Mouse (Mus musculus) liver, postnatal 0 days (tissue): Measurements from ENCODE around the gene Rnf166. TPM values are rescaled to one million over a fixed set of nuclear protein-coding genes. Genes with fewer than 3 reads are reported as not detected.

ENCODE experiments used
- ATAC-seq: fragments of 200-750 bp; cut with Nextera tagmentation; 2 replicates; pipeline ENCODE4 v1.8.0; 2017; ENCODE audit warnings: mild to moderate bottlenecking, moderate library complexity
- DNase-seq: peaks from one replicate; pipeline ENCODE4 v3.0.0-alpha.2; 2016
- H3K27ac ChIP-seq: fragments of 300-500 bp; sonication (generic); 2 replicates; pipeline ENCODE4 v1.5.1; 2014; ENCODE audit warnings: antibody characterized with exemption, moderate library complexity, mild to moderate bottlenecking, low read depth
- H3K27me3 ChIP-seq: fragments of 300-500 bp; sonication (generic); 2 replicates; pipeline ENCODE4 v1.6.1; 2014; ENCODE audit warnings: low read length, control low read depth, mixed read lengths; ENCODE audit not compliant: insufficient read depth
- H3K36me3 ChIP-seq: fragments of 300-500 bp; sonication (generic); replicated peaks from 2 replicates; pipeline ENCODE4 v1.6.1; 2014; ENCODE audit warnings: mild to moderate bottlenecking, control low read depth, low read length, moderate library complexity, mixed read lengths; ENCODE audit not compliant: insufficient read depth
- H3K4me1 ChIP-seq: fragments of 300-500 bp; sonication (generic); 2 replicates; pipeline ENCODE4 v1.6.1; 2014; ENCODE audit warnings: antibody characterized with exemption, mild to moderate bottlenecking, control low read depth; ENCODE audit not compliant: insufficient read depth
- H3K4me2 ChIP-seq: fragments of 300-500 bp; sonication (generic); 2 replicates; pipeline ENCODE4 v1.6.1; 2014; ENCODE audit warnings: low read depth, mild to moderate bottlenecking, low read length, moderate library complexity, mixed read lengths
- H3K4me3 ChIP-seq: fragments of 300-500 bp; sonication (generic); 2 replicates; pipeline ENCODE4 v1.5.1; 2014; ENCODE audit warnings: low read depth, low read length
- H3K9ac ChIP-seq: fragments of 300-500 bp; sonication (generic); replicated peaks from 2 replicates; pipeline ENCODE4 v1.6.1; 2014; ENCODE audit warnings: mild to moderate bottlenecking, moderate library complexity
- H3K9me3 ChIP-seq: fragments of 300-500 bp; sonication (generic); 2 replicates; pipeline ENCODE4 v1.6.1; 2016; ENCODE audit warnings: mild to moderate bottlenecking, control low read depth, low read length, mixed read lengths
- CTCF ChIP-seq: sonication (generic); IDR thresholded peaks from 2 replicates; pipeline ENCODE4 v1.5.1; 2016; ENCODE audit warnings: antibody characterized with exemption, low read depth
- EP300 ChIP-seq: IDR thresholded peaks from 2 replicates; pipeline ENCODE4 v1.6.1; 2016; ENCODE audit warnings: antibody characterized with exemption, low read depth, mild to moderate bottlenecking
- WGBS: fragments of 180-500 bp; shearing (Covaris S2); extraction: QIAGEN DNeasy Blood & Tissue Kit; methylation state at CpG from one replicate; pipeline ENCODE4 v1.1.7; 2014; ENCODE audit not compliant: insufficient replicate concordance; 5-methylcytosine and 5-hydroxymethylcytosine counted together
- polyA plus RNA-seq: library from polyadenylated mRNA; unstranded; fragments of >200 nt; fragmentation: Nextera tagmentation; extraction: Ambion mirVana; gene quantifications from 2 replicates; pipeline ENCODE4 v1.2.1, GENCODE M21; 2015

The Rnf166 gene
- polyA plus RNA-seq, 1 experiment from 2014 or later, result 18.9 TPM

DNA sequence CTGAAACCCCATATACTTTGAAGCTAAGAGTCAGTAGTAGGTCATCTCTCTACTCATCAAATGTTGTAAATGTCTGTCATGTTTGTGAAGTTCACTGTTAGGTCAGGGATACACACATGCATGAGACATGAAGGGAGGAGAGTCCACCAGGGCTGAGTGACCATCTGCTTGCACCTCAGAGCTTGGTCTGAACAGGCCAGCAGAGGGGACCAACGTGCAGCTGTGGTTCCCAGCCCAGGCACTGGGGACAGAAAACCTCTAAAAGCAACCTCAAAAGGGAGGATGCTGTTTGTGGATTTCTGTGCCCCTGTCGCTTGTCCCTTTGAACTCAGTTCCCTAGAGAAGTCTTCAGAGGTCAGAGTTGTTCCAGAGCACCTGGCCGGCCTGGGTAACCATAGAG lies 30.7 kb downstream of the Rnf166 start:
- Histone ChIP-seq H3K4me1 (peaks cover 29% of the 10 kb centered on the region), H3K9ac (no peak overlapping the region), H3K27ac (peak overlapping the region; percentile 89; the same call in 1 of the 2 replicates), H3K27me3 (no peaks in the 10 kb centered on the region), H3K36me3 (no peaks in the 10 kb centered on the region), H3K9me3 (no peaks in the 10 kb centered on the region), H3K4me3 (no peak overlapping the region), H3K4me2 (peak overlapping the region; percentile 100)
- ATAC-seq, result no peak
- no peak for DNase-seq
- TF ChIP-seq CTCF (peak; percentile 53), EP300 (no peak)
- WGBS, result 42% methylated on average over 3 of the region's 3 CpGs

DNA sequence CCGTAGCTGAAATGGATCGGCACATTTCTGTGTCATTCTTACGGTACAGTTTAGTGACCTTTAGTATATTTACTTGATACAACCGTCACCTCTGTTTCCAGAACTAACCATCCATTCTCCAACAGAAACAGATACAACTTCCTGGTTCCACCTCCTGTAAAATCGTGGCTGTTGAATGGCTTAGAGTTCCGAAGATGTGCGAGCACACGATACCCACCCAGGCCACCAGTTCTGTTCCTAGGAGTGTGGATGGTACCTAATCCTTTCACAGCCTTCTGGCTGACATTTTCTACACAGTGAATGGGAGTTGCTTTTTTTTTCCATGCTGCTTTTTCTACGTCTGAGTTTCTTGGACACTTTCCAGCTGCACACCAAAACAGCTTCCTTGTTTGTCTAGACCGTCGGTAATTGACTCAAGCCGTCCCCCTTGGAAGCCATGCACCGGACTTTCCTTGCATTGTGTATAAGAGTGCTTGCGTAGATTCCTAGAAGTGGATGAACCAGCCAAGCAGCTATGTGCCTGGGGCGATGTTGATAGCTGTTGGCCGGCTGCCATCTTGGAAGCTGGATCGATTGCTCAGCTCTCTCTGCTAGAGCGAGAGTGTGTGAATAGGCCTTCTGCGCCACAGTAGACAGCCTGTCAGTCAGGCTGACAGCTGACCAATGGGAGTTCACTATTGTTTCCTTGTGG lies 31.7 kb downstream of the Rnf166 start:
- WGBS, result 5% methylated on average over 19 of the region's 19 CpGs
- Histone ChIP-seq H3K4me1 (peaks cover 29% of the 10 kb centered on the region), H3K36me3 (peaks cover 9% of the 10 kb centered on the region; the same call in 1 of the 2 replicates), H3K9ac (peak overlapping the region; percentile 69), H3K4me2 (peak overlapping the region; percentile 100), H3K9me3 (no peaks in the 10 kb centered on the region), H3K27me3 (no peaks in the 10 kb centered on the region), H3K27ac (peak overlapping the region; percentile 89), H3K4me3 (peak overlapping the region; percentile 70)
- peak; percentile 61 for TF ChIP-seq EP300
- no peak for TF ChIP-seq CTCF
- ATAC-seq, result peak; percentile 55
- peak; percentile 90 for DNase-seq

DNA sequence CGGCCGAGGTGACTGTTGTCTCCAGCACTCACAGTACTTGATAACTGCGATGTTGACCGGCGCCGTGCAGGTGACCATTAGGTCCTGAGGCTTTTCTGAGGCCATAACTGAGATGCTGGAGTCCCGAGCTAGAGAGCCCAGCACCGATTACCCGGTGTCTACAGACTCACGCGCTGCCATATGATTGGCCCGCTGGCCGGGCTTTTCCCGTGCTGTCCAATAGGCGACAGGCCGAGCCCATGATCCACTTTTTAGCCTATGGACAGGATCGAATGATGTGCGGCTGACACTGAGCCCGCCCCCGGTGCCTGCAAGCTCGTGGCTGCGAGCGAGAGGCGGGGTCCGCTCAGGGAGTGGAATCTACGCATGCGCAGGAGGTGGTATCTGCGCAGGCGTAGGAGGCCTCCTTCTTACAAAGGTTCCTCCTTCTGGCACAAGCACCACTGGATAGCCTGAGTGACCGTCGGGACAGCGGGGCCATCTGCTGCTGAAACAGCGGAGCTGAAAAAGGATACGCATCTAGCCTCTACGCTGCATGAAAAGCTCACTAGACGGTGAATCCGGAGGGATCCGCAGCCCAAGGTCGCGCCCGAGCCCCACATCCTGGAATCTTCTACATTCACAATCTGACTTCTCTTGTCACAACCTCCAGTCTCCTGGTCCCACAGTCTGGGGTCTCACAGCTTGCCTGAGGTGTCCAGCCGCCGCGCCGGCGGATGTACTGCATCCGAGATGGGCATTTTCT lies 32.4 kb downstream of the Rnf166 start, which contains the start of gene Mvd:
Mvd (minus strand) TSS at position 161 of the 745 bp plus-strand sequence.
- under 1% methylated on average over 47 of the region's 47 CpGs for WGBS
- Histone ChIP-seq H3K9ac (peak within 1 kb of the TSS; percentile 73), H3K27ac (peak within 1 kb of the TSS; percentile 89), H3K9me3 (no peaks in the 10 kb centered on the region), H3K4me2 (peak within 1 kb of the TSS; percentile 100), H3K4me1 (peaks cover 29% of the 10 kb centered on the region), H3K4me3 (peak within 1 kb of the TSS; percentile 70), H3K27me3 (no peaks in the 10 kb centered on the region), H3K36me3 (peaks cover 9% of the 10 kb centered on the region; the same call in 1 of the 2 replicates)
- TF ChIP-seq CTCF (peak; percentile 58), EP300 (no peak)
- peak; percentile 98 for DNase-seq
- ATAC-seq, result peak; percentile 96

DNA sequence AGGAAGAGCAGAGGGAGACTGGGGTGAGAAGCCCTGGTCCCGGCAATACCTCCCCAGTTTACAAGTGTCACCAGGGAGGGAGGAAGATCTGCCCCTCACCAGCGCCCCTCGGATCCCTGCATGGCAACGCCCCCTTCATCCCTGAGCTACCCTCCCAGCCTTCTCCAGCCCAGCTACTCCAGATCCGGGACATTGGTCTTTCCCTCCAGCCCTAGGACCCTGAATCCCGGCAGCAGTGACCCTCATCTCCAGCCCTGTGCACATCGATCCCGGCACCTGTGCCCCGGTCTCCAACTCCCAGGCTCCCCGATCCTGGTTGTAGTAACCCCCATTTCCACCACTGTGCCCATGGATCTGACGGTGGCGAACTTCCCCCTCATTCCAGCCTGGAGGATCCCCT lies 33.1 kb downstream of the Rnf166 start:
- WGBS, result 2% methylated on average over 12 of the region's 12 CpGs
- H3K27ac ChIP-seq, result peak overlapping the region; percentile 69
- peak overlapping the region; percentile 73 for H3K9ac ChIP-seq
- H3K4me2 ChIP-seq, result peak overlapping the region; percentile 100
- peaks cover 9% of the 10 kb centered on the region; the same call in 1 of the 2 replicates for H3K36me3 ChIP-seq
- no peaks in the 10 kb centered on the region for H3K9me3 ChIP-seq
- ATAC-seq (no peak), DNase-seq (no peak)
- H3K27me3 ChIP-seq, result no peaks in the 10 kb centered on the region
- peak overlapping the region; percentile 70 for H3K4me3 ChIP-seq
- H3K4me1 ChIP-seq, result peaks cover 29% of the 10 kb centered on the region
- TF ChIP-seq CTCF, result no peak
- no peak for TF ChIP-seq EP300

DNA sequence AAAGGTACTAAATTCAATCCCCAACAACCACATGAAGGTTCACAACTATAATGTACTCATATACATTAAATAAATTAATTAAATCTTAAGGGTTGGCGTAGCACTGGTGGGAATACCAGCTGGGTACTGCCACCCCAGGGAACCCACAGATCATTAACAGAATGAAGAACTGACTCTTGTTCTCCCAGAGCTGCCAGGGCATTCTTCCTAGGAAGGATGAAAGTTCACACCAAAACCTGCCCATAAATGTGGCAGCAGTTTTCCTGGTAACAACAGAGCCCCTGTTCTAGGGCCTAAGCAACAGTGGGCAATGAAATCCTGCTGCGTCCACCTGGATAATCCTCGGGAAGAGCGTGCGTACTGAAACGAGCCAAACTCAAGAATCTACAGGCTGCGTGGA lies 33.5 kb downstream of the Rnf166 start:
- Histone ChIP-seq H3K9me3 (no peaks in the 10 kb centered on the region), H3K4me2 (peak overlapping the region; percentile 100), H3K9ac (peak overlapping the region; percentile 73), H3K4me3 (peak overlapping the region; percentile 70), H3K4me1 (peaks cover 29% of the 10 kb centered on the region), H3K36me3 (peaks cover 10% of the 10 kb centered on the region; the same call in 1 of the 2 replicates), H3K27ac (0 out of 2 replicates have a peak overlapping the region, but pooled peaks have one; percentile 69), H3K27me3 (no peaks in the 10 kb centered on the region)
- ATAC-seq, result no peak
- DNase-seq, result no peak
- 26% methylated on average over 7 of the region's 7 CpGs for WGBS
- TF ChIP-seq EP300 (no peak), CTCF (no peak)

DNA sequence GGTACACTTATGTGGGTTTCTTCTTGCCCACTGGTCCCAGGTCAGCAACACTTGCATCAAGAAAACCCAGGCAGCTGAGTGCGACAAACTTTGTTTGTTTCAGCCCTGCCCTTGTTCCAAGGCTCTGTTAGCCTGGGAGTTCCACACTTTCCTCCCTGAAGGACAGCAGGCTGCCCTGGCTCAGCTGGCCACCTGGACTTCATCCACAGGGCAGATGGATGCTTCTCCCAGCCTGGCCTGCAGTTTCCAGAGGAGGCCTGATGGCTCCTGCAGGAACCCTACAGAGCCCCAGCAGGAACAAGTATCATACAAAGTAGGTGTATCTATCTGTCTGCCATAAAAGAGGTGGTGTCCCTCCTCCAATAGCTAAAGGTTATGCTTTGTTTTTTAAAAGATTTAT lies 34.5 kb downstream of the Rnf166 start:
- ATAC-seq (no peak), DNase-seq (no peak)
- no peaks in the 10 kb centered on the region for H3K9me3 ChIP-seq
- no peak overlapping the region for H3K4me2 ChIP-seq
- WGBS, result 78% methylated on average over 1 of the region's 1 CpGs
- peaks cover 29% of the 10 kb centered on the region for H3K4me1 ChIP-seq
- H3K4me3 ChIP-seq, result no peak overlapping the region
- no peak overlapping the region for H3K27ac ChIP-seq
- TF ChIP-seq EP300, result no peak
- TF ChIP-seq CTCF, result no peak
- H3K27me3 ChIP-seq, result no peaks in the 10 kb centered on the region
- H3K9ac ChIP-seq, result no peak overlapping the region
- peaks cover 14% of the 10 kb centered on the region for H3K36me3 ChIP-seq
